ENCODE assay signal across 9 mouse cellular contexts in genomic region chr9:62340301-62341122, GRCm38 (mm10). TPM values are rescaled to one million over a fixed set of nuclear protein-coding genes. Genes with fewer than 3 reads are reported as not detected.
DNase-seq lines count a peak whose midpoint lies in the region; ATAC-seq and TF ChIP-seq lines count a peak whose summit lies in the region.
"Had no signal": no experiment of that assay in that cellular context is flagged by ENCODE, and none has a peak within 500 bp of the region (broad histone marks: within the 10 kb centered on the region; RNA-seq: fewer than 3 reads in every experiment).

No protein-coding gene starts in this region.

- H3K4me1 ChIP-seq in heart, adult 2 months (ENCODE audit: control insufficient read depth, insufficient read depth, low read length): peaks cover 12% of the 10 kb centered on the region
- peaks cover 7% of the 10 kb centered on the region for H3K4me1 ChIP-seq in embryonic facial prominence, embryonic 14.5 days (ENCODE audit: control insufficient read depth, insufficient read depth, low read length)
- peaks cover 15% of the 10 kb centered on the region for H3K4me1 ChIP-seq in liver, embryonic 11.5 days (replicated peaks; ENCODE audit: control insufficient read depth, insufficient read depth, low read length)

- no peak for TF ChIP-seq POLR2A in heart, adult 2 months (IDR thresholded peaks at IDR 0.05; ENCODE audit: insufficient read depth, low read depth, low read length)

- no peaks in the 10 kb centered on the region for H3K27me3 ChIP-seq in heart, adult 2 months (ENCODE audit: control insufficient read depth, insufficient read depth, low read length)
- no peaks in the 10 kb centered on the region for H3K27me3 ChIP-seq in embryonic facial prominence, embryonic 14.5 days (replicated peaks; ENCODE audit: control insufficient read depth, insufficient read depth, low read length)
- H3K27me3 ChIP-seq in liver, embryonic 11.5 days (replicated peaks; ENCODE audit: control insufficient read depth, insufficient read depth, low read length): no peaks in the 10 kb centered on the region
- H3K27me3 ChIP-seq: Patski had no signal

- 5% methylated on average over 47 of the region's 48 CpGs for WGBS in heart, adult 2 months
- 2% methylated on average over 30 of the region's 48 CpGs for WGBS in embryonic facial prominence, embryonic 14.5 days
- 1% methylated on average over 47 of the region's 48 CpGs for WGBS in liver, embryonic 11.5 days

- no peak for TF ChIP-seq EP300 in heart, adult 2 months (IDR thresholded peaks at IDR 0.05; ENCODE audit: insufficient read depth, low read depth, low read length)

- no peak for TF ChIP-seq CTCF in heart, adult 2 months (IDR thresholded peaks at IDR 0.05)

- no peak for DNase-seq in heart, adult 2 months
- no peak for DNase-seq in heart, postnatal 36 days
- DNase-seq in 3T3-L1 (ENCODE audit: low read depth, low spot score) (peak; percentile 20), MN1 (ENCODE audit: low spot score) (no peak)
- DNase-seq in embryonic facial prominence, embryonic 14.5 days (ENCODE audit: low spot score): no peak
- no peak for DNase-seq in liver, embryonic 11.5 days (ENCODE audit: low spot score)
- DNase-seq in urinary bladder, postnatal 25 days (ENCODE audit: low spot score): no peak
- DNase-seq in spleen, postnatal 4 days (ENCODE audit: low spot score in 2 of 2): no peak

- H3K4me2 ChIP-seq in embryonic facial prominence, embryonic 14.5 days (ENCODE audit: low read depth, low read length): peak overlapping the region; percentile 84
- H3K4me2 ChIP-seq in liver, embryonic 11.5 days: peak overlapping the region; percentile 91

- H3K27ac ChIP-seq in heart, adult 2 months: peak overlapping the region; percentile 100
- peak overlapping the region; percentile 99; the same call in 1 of the 2 replicates for H3K27ac ChIP-seq in embryonic facial prominence, embryonic 14.5 days (replicated peaks; ENCODE audit: low read depth, low read length)
- H3K27ac ChIP-seq in liver, embryonic 11.5 days (ENCODE audit: low read depth, low read length): peak overlapping the region; percentile 17; the same call in 1 of the 2 replicates

- ATAC-seq in embryonic facial prominence, embryonic 14.5 days (ENCODE audit: low read depth): peak; percentile 5; the same call in 1 of the 2 replicates
- ATAC-seq in liver, embryonic 11.5 days (replicated peaks; ENCODE audit: low FRiP score): peak; percentile 25

- peaks cover 7% of the 10 kb centered on the region for H3K79me2 ChIP-seq in heart, adult 2 months (replicated peaks; ENCODE audit: control insufficient read depth, insufficient read depth, low read length)

- H3K36me3 ChIP-seq in heart, adult 2 months (ENCODE audit: control insufficient read depth, insufficient read depth, low read length): peaks cover 3% of the 10 kb centered on the region; the same call in 1 of the 2 replicates
- no peaks in the 10 kb centered on the region for H3K36me3 ChIP-seq in embryonic facial prominence, embryonic 14.5 days (ENCODE audit: control insufficient read depth, insufficient read depth, low read length)
- no peaks in the 10 kb centered on the region for H3K36me3 ChIP-seq in liver, embryonic 11.5 days (ENCODE audit: control insufficient read depth, insufficient read depth, low read length)

- peak overlapping the region; percentile 85 for H3K9ac ChIP-seq in heart, adult 2 months (ENCODE audit: low read depth, low read length)
- peak overlapping the region; percentile 98 for H3K9ac ChIP-seq in embryonic facial prominence, embryonic 14.5 days (ENCODE audit: low read depth, low read length)
- H3K9ac ChIP-seq in liver, embryonic 11.5 days (ENCODE audit: low read depth, low read length): peak overlapping the region; percentile 83

- H3K9me3 ChIP-seq in embryonic facial prominence, embryonic 14.5 days (ENCODE audit: control insufficient read depth, low read length): no peaks in the 10 kb centered on the region
- H3K9me3 ChIP-seq in liver, embryonic 11.5 days (ENCODE audit: control insufficient read depth, low read length): no peaks in the 10 kb centered on the region

- H3K4me3 ChIP-seq in heart, adult 2 months: peak overlapping the region; percentile 86
- peak overlapping the region; percentile 72 for H3K4me3 ChIP-seq in embryonic facial prominence, embryonic 14.5 days (ENCODE audit: low read depth, low read length)
- H3K4me3 ChIP-seq in liver, embryonic 11.5 days (ENCODE audit: low read depth, low read length): peak overlapping the region; percentile 88

- intact Hi-C loops in heart, adult 2 months (cut with DNase I): no loop called here
- intact Hi-C loops in heart, postnatal 36 days (cut with DNase I): loop anchor here (1.0 to 10.0 kb wide), 3 partner anchors 75 to 216 kb away; partner anchors contain the start of gene Glce

RNA-seq across cellular contexts. Expression of gene Anp32a, which starts 0.6 kb away (rescaled TPM):
- 100 to 1,000 TPM; 189 to 204 TPM for total RNA-seq in heart, adult 2 months (2021)
- polyA plus RNA-seq in heart, adult 2 months (2012; rRNA removed): 28.8 and 68.2 TPM in 2 replicates
- total RNA-seq in heart, postnatal 36 days (2021): 100 to 1,000 TPM; 206 to 209 TPM
- polyA plus RNA-seq in embryonic facial prominence, embryonic 14.5 days (2014; fragmentation: Nextera tagmentation; extraction: Ambion mirVana): 107 and 112 TPM in 2 replicates
- 107 and 112 TPM in 2 replicates for polyA plus RNA-seq in liver, embryonic 11.5 days (2014; fragmentation: Nextera tagmentation; extraction: Ambion mirVana)

RNA-seq across cellular contexts. Expression of gene Spesp1, which starts 58.5 kb away (rescaled TPM):
- not detected for total RNA-seq in heart, adult 2 months (2021)
- 0.06 and 0.09 TPM in 2 replicates for polyA plus RNA-seq in heart, adult 2 months (2012; rRNA removed)
- total RNA-seq in heart, postnatal 36 days (2021): not detected
- not detected in 2 replicates for polyA plus RNA-seq in embryonic facial prominence, embryonic 14.5 days (2014; fragmentation: Nextera tagmentation; extraction: Ambion mirVana)
- polyA plus RNA-seq in liver, embryonic 11.5 days (2014; fragmentation: Nextera tagmentation; extraction: Ambion mirVana): not detected in 2 replicates
- polyA plus RNA-seq: Patski had no signal

Comparison
In these comparisons a context has a peak if more than half of its experiments do, and no peak if none do; other contexts are left out.
1. H3K27ac ChIP-seq: peak in every context shown above with its lines; median percentile 100 in heart, adult 2 months; 99 in embryonic facial prominence, embryonic 14.5 days; 17 in liver, embryonic 11.5 days.